Mouse (Mus musculus) thymus, postnatal 36 days (tissue): ENCODE data around the gene Glt1d1.
A peak's percentile ranks its signal among the peaks of the same experiment; 100 is the strongest.

Experiments
- DNase-seq, 2 experiments: peaks; one replicate each; pipeline ENCODE4 v3.0.0; 2022; ENCODE audit warnings: mixed read lengths in 2 of 2

The Glt1d1 gene

GRCm38 (mm10) chr5:127633188-127633587 lies 1.1 kb downstream of the Glt1d1 start:
- no peak for DNase-seq

GRCm38 (mm10) chr5:127633666-127634065 lies 1.6 kb downstream of the Glt1d1 start:
- DNase-seq = no peak

DNA sequence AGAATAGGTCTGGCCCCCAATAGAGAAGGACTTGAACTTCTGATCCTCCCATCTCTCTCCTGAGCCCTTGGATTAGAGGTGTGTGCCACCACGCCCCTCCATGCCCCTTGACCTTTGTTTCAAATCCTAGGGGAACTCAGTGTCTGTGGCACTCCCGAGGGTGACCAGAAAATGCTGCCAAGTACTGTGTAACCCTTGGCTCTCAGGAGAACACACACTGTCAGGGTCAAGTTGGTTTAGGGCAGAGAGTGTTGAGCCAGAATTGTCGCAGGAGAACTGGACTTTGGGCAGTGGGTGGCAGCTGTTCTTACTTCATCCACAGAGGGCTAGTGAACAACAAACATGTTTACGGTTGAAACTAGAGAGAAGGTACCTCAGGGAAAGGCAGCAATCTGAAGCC lies 5.6 kb downstream of the Glt1d1 start:
- no peak for DNase-seq

- DNase-seq = no peak
Measured at GRCm38 (mm10) chr5:127638177-127638576, 6.1 kb downstream of the Glt1d1 start.

- no peak for DNase-seq
Measured at GRCm38 (mm10) chr5:127639067-127639605, 7.1 kb downstream of the Glt1d1 start.

GRCm38 (mm10) chr5:127639635-127640034 lies 7.6 kb downstream of the Glt1d1 start:
- DNase-seq = no peak

DNA sequence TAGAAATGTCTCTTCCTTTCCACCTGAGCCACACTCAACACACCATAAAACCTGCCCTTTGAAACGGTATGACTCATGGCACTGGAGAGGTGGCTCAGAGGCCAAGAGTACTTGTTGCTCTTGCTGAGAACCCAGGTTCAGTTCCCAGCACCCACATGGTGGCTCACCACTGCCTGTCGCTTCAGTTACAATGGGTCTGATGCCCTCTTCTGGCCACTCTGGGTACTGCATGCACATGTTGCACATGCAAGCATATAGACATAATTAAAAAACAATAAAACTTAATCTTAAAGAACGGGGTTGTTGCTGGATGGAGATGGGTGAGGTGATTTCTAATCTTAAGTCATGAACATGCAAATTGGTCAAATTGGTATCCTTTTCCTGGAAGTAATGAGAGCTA lies 8.3 kb downstream of the Glt1d1 start:
- no peak for DNase-seq

DNA sequence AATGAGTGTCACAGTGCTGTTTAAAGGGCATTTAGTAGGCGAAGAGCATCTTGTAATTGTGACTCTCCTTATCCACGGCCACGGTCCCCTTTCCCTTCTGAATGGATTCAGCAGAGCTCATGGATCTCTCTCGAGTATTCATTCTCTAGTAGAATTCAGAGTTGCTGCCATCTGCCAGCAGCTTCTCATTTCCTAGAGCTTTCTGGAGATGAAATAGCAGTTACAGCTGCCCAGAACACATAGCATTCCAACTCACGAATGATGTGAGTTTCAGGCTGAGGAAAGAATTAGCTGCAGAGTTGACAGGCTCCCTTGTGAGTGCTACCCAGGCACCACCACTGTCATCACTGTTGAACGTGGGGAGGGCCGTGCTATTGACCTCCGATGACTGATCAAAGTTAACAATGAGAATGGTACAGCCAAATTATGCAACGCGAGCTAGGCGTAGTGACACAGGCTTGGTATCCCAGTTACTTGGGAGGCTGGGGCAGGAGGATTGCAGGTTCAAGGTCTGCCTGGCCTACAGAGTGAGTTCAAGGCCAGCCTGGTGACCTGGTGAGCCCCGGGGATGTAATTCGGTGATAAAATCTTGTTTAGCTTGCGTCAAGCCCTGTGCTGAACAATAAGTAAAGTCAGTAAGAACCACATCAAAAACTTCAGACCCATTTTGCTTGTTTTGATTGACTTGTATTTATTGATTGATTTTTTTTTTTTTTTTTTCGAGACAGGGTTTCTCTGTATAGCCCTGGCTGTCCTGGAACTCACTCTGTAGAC lies 9.3 kb downstream of the Glt1d1 start:
- no peak for DNase-seq

DNA sequence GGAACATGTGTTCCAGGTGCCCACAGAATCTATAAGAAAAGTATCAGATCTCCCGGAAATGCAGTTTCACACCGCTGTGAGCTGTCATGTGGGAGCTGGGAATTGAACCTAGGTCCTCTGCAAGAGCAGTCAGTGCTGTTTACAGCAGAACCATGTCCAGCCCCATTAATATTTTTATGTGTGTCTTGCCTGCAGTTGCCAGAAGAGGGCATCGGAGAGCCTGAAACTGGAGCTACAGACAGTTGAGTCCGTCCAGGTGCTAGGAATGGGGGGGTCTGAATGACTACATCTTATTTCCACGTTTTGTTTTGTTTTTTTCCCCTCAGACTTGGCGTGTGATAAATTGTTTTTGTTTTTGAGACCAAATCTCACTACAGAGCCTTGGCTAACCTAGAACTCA lies 16.0 kb downstream of the Glt1d1 start:
- DNase-seq = no peak

GRCm38 (mm10) chr5:127649077-127649476 lies 17.0 kb downstream of the Glt1d1 start:
- DNase-seq = peak in 1 of 2 experiments; percentile 9

DNA sequence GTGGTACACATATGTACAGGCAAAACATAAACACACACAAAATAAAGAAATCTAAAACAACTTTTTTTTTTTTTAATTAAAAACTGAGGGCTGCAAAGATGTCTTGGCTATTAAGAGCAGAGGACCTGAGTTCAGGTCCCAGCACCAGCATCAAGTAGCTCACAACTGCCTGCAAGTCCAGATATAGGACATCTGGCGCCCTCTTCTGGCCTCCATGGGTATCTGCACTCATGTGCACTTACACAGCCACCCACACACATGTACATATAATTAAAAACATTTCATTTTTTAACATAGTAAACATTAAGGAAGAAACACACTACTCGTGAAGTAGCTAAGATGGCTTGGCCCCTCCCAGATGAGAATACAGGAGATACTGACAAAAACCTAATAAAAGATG lies 26.2 kb downstream of the Glt1d1 start:
- DNase-seq = no peak

- no peak for DNase-seq
Measured at GRCm38 (mm10) chr5:127659312-127659711, 27.2 kb downstream of the Glt1d1 start.

- no peak for DNase-seq
Measured at GRCm38 (mm10) chr5:127660267-127660666, 28.2 kb downstream of the Glt1d1 start.

DNA sequence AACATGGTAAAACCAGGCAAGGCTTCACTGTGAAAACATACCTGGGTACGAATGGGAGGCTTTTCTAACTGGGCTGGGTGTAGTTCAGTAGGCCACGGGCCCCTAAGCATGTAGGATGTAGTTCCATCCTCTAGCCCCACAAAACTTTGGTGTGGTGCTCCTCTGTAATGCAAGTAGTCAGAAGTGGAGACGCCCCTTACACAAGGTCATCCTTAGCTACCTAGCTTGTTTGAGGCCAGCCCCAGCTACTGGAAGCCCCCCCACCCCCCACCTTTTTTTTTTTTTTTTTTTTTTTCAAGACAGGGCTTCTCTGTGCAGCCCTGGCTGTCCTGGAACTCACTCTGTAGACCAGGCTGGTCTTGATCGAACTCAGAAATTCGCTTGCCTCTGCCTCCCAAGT lies 28.9 kb downstream of the Glt1d1 start:
- DNase-seq = no peak

GRCm38 (mm10) chr5:127673913-127674312 lies 41.9 kb downstream of the Glt1d1 start:
- no peak for DNase-seq

DNA sequence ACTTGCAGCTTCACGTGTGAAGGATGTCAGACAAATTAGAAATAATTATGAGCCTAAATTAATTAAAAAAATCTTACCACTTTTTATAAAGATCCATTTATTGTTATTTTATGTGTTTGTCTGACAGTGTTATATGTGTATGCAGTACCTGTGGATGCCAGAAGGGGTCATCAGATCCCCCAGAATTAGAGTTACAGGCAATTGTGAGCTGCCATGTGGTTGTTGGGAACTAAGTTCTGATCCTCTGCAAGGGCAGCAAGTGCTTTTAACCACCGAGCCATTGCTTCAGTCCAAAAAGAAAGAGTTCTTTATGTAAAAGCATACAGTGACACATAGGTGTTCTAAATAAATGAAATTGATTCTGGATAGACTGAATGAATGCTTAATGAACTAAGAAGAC lies 45.5 kb downstream of the Glt1d1 start:
- DNase-seq = no peak

DNA sequence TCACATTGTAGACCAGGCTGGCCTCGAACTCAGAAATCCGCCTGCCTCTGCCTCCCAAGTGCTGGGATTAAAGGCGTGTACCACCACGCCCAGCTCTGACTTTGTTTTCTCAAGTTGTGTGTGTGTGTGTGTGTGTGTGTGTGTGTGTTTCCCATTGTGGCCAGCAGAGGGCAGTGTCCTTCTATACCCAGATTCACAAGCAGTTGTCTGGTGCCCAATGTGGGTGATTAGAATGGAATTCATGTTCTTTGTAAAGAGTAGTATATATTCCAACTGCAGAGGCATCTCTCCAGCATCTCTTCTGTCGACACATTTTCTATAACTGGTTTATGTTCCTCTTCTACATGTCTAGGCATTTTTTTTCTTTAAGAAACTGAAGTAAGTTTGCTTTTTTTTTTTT lies 46.4 kb downstream of the Glt1d1 start:
- no peak for DNase-seq

GRCm38 (mm10) chr5:127688568-127689170 lies 56.6 kb downstream of the Glt1d1 start:
- DNase-seq = no peak

DNA sequence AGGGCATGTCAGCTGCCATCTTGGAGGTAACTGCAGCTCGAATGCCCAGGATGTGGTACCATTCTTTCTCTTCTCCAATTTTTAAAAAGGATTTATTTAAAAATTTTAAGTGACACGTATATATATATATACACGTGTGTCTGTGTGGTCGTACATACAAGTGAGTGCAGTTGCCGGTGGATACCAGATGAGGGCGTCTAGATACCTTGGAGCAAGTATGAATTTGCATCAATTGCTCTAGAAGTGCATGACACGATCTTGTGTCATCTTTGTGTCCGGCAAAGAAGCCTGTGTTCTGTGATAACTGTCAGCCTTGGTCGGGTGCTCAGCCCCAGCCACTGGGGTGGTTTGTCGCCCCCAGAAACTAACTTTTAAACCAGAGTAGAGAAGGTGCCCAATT lies 59.0 kb downstream of the Glt1d1 start:
- DNase-seq = no peak

DNA sequence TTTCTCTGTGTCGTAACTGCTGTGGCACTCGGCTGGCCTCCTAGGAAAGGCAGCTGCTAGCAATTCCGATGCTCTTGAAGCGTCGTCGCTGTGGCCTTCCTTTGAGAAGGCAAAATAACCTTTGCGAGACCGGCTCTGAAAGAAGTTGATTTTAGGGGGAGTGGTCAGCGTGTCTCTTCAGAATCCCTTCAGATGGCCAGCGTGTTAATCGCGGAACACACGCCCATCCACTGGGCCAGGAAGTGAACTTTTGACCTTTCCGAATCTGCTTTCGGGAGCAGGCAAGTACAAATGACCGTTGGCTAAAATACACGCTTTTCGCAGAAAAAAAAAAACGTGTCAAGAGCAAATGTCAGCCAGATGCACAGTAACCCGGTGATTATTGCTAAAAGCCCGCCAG lies 59.5 kb downstream of the Glt1d1 start:
- DNase-seq = no peak

- DNase-seq = no peak
Measured at GRCm38 (mm10) chr5:127695898-127696297, 63.8 kb downstream of the Glt1d1 start.

DNA sequence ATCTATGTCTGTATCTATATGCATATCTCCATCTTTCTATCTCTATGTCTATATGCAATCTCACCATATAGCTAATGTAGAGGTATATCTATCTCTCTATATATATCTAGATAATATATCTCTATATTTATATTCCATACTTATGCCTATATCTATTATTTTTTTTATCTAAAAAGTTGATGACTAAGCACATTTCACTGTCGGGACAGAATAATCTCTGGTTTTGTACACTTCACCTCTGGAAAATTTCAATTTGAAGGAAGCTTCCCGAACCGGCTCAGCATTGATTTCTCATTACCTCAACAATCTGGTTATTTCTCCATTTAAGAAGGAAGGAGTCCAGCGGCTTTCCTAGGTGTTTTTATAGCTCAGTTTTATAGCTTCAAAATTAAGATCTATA lies 64.5 kb downstream of the Glt1d1 start:
- DNase-seq = no peak

GRCm38 (mm10) chr5:127698525-127698924 lies 66.5 kb downstream of the Glt1d1 start:
- DNase-seq = no peak

DNA sequence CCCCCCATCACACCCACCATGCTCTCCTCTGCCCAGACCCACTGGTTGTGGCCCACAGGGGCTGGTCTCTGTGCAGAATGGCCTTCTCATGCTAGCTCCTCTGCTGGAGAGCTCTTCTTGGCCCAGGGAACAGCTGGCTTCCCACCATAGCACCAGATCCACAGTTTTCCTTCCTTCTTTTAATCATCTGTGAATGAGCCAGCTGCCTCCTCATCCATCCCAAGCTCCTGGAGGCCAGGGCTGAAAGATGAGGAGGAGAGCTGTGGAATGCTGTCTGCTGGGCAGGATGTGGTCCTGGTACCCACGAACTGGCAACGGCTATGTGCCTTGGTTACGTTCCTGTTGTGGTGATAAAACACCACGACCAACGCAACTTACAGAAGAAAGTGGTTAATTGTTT lies 67.6 kb downstream of the Glt1d1 start:
- no peak for DNase-seq

DNA sequence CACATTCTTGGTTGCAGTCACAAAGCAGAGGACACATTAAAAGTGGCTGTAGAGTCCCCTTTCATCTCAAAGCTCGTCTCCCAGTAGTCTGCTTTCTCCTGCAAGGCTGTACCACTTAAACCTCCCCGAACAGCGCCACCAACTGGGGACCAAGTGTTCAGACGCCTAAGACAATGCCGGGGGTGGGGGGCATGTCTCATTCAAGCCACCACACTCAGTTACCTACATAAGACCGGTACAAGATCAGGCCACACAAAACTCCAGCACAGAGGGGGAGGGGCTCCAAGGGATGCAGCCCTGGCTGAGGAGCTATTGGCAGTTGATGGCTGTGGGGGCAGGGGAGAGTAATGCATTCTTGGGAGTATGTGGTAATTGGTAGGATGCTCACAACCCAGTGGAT lies 68.1 kb downstream of the Glt1d1 start:
- no peak for DNase-seq
